Mouse (Mus musculus): Measurements from ENCODE around the gene Gnl2.

DNA sequence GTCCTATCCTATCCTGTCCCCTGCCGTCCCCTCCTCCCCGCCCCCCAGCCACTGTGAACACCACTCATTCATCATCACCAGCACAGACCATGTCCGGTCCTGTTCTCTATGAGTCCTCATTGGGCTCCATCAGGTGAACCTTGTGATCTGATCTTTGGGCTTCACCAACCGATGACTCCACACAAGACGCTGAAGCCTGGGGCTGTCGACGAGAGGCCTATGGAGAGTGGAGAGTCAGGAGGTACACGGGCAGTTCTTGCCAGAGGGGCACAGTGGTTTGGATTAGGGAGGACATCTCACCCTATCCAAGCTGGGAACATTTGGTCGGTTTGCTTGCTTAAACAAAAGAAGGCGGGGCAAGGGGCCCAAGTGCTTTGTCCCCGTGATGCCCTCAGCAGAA, 46.2 kb upstream of the Gnl2 start:
- no peak for TF ChIP-seq GATA1 (IDR thresholded peaks at IDR 0.05; ENCODE audit: borderline replicate concordance, low read length)
- no peak for TF ChIP-seq FLI1 (IDR thresholded peaks at IDR 0.05; ENCODE audit: low read length)
